Mouse (Mus musculus) layer of hippocampus, adult 8-10 months (tissue): ENCODE data around the gene Slc30a4. TPM values are rescaled to one million over a fixed set of nuclear protein-coding genes. Genes with fewer than 3 reads are reported as not detected.
A peak's percentile ranks its signal among the peaks of the same experiment; 100 is the strongest.

Experiments
- DNase-seq, 2 experiments: peaks; one replicate each; pipeline ENCODE4 v3.0.0; 2022; ENCODE audit warnings: low spot score in 2 of 2
- total RNA-seq, 4 experiments: library from RNA; stranded (reverse); gene quantifications; 2 replicates each; pipeline ENCODE4 v1.2.4; 2022

The Slc30a4 gene
- 10 to 100 TPM; 30.2 to 35.3 (median 33.0) TPM for total RNA-seq

DNA sequence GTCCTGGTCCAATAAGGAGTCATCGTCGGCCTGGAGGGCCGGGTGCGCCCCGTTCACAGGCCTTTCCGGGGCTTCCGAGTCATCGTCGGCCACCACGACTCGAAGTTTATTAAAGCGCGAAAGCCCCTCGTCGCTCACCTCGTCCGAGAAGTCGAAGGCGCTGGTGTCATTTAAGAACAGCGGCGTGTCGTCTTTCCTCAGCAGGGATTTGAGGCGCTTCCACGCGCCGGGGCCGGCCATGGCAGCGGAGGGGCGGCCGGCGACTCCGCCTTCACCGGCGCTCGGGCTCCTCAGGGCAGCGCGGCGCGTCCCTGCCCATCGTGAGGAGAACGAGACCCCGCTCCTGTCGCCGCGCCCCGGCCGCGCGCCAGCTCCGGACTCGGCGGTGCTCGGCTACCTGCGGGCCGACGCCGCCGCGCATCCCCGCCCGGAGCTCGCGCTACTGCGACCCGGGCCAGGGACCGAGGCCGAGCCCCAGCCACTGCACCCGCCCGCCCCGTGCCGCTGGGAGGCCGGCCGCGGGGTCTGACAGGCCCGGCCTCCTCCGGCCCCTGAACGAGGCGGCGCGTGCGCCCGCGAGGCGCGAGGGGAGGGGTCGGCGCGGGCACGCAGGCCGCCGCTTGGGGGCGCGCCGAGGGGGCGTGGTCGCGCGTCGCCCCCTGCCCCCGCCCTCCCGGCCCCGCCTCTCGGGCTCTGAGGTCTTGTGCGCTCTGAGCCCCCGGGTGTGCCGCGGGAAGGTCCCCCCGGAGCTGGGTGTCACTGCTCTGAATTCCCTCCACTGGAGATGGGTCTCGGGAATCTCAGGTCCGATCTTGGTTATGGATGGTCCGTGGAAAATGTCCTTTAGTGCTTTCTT is at the start of gene Slc30a4:
Gene Slc30a4, minus strand, starts transcription at position 483 of the 856 bp plus-strand sequence.
- DNase-seq: peak; percentile 27 to 45

GRCm38 (mm10) chr2:122746461-122746860 is 44.0 kb upstream of the Slc30a4 start:
- DNase-seq: no peak

GRCm38 (mm10) chr2:122739023-122739422 is 36.6 kb upstream of the Slc30a4 start:
- no peak for DNase-seq

GRCm38 (mm10) chr2:122737894-122738830 is 35.7 kb upstream of the Slc30a4 start, which contains the start of gene Bloc1s6:
Gene Bloc1s6 (plus strand): TSS chr2:122738503.
- DNase-seq: peak; percentile 92 to 94

DNA sequence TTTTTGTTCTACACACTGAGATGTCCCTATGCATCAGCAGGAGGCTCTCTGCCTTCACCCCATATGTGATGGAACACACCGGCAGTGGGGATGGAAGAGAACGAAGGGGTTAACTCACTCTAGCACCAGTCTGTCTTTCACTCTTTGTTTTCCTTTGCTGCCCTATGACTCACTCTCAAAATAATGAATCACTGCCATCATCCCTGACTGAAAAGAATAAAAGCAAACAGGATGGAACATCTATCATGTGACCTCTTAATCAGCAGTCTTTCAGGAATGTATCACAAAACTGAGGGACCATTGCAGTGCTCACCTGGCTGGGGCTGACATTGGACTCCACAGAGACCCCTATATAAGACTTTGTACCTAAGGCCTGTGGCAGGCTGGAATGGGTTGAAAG is 29.0 kb upstream of the Slc30a4 start:
- DNase-seq: no peak

DNA sequence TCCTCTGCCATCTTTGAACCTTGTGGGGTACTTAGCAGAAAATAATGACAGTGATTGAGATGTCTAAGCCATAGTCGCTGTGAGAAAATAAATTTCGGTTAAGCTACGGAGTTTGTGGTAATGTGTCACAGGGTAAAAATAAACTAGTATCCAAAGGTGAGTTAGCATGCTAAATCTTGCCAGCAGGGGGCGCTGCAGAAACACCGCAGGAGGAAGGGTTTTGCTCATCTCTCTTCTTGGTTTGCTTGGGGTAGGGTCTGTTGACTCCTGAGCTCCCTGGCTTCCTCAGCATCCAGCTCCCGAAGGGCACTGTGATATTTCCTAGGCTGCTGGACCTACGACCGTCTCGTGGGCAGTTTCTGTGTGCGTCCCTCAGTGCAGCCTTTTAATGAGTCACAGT is 23.1 kb upstream of the Slc30a4 start:
- DNase-seq: no peak

- DNase-seq: no peak
Measured at GRCm38 (mm10) chr2:122720564-122720963, 18.1 kb upstream of the Slc30a4 start.

GRCm38 (mm10) chr2:122719232-122719631 is 16.8 kb upstream of the Slc30a4 start:
- DNase-seq: no peak

- DNase-seq: no peak
Measured at GRCm38 (mm10) chr2:122716301-122716842, 13.9 kb upstream of the Slc30a4 start.

GRCm38 (mm10) chr2:122715148-122715692 is 12.8 kb upstream of the Slc30a4 start:
- DNase-seq: no peak

DNA sequence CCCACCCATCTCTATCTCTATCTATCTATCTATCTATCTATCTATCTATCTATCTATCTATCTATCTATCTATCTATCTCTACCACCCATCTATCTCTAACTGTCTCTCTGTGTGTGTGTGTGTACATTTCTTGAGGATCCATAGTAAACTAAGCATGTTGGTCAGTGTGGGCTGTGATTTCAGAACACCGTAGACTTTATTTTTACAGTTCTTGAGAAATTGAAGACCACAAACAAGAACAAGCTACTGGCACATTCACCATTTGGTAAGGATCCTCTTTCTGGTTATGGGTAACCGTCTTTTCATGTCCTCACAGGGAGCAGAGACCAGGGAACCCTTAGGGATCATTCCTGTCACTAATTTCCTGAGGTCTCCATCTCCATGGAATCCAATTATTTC is 10.4 kb upstream of the Slc30a4 start:
- DNase-seq: no peak

DNA sequence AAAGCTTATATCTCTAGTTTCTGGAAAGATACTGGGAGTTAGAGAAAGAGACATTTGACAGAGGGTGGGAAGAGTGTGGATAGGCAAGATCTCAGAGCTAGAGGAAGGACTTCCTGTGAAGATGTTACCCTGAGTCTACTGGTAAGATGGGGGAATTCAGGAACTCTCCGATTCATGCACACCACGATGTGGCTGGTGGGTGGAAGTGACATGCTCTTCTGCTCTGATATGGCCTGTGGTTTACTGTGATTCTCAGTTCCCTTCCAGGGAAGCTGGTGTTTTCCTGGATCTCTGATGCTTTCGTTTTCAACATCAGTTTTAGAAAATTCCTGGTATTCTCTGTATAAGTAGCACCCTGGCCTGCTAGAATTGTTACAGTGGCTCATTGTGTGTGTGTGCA is 9.4 kb upstream of the Slc30a4 start:
- no peak for DNase-seq

- DNase-seq: no peak
Measured at GRCm38 (mm10) chr2:122709156-122709555, 6.7 kb upstream of the Slc30a4 start.

- DNase-seq: no peak
Measured at GRCm38 (mm10) chr2:122708080-122708479, 5.6 kb upstream of the Slc30a4 start.

- DNase-seq: no peak
Measured at GRCm38 (mm10) chr2:122704572-122704971, 2.1 kb upstream of the Slc30a4 start.

DNA sequence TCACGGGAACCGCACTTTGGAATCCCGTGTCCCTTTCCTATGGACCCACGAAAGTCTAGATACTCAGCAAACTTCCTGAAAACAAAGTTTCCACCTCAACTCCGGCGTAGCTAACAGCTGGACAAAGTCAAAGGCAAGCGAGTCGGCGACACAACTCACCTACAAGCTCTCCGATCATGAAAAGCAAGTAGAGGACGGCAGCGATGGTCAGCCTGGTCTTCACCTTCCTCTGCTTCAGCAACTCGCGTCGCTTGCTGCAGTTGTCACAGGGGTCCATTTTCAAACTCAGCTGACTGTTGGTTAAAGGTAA is 637 bp downstream of the Slc30a4 start:
- no peak for DNase-seq

- DNase-seq: no peak
Measured at GRCm38 (mm10) chr2:122701012-122701411, 1.5 kb downstream of the Slc30a4 start.

DNA sequence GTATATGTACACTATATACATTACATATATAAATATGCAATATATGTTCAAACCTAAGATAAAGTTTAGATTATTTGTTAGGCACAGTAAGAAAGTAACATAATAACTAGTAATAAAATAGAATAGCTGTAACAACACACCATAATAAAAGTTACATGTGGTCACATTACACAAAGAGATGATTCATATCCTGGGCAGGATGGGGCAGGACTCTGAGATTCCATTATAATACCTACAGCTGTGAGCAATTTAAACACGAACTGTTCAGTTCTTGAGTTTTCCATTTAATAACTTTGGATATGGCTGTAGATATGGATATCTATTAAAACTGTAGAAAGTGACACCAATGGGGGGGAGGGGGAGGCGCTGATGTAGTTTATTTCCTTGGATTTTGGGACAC is 4.9 kb downstream of the Slc30a4 start:
- DNase-seq: no peak

DNA sequence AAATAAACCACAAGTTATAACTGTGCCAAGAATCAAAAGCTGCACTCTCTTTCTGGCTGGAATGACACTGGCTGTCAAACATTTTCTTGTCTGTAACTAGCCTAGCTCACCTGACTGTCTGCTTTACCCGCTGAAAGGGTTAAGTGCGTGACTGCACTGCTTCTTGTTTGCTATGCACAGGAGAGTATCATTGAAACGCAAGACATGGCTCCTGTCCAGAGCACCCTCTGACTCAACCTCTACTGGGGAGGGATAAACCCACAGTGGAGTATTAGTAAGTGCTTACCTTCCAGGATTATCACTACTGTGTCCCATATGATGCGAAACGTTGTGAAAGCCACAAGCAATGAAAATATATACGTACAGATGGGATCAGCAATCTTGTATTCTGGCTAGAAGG is 15.8 kb downstream of the Slc30a4 start:
- DNase-seq: no peak

GRCm38 (mm10) chr2:122683641-122684040 is 18.8 kb downstream of the Slc30a4 start:
- DNase-seq: no peak

DNA sequence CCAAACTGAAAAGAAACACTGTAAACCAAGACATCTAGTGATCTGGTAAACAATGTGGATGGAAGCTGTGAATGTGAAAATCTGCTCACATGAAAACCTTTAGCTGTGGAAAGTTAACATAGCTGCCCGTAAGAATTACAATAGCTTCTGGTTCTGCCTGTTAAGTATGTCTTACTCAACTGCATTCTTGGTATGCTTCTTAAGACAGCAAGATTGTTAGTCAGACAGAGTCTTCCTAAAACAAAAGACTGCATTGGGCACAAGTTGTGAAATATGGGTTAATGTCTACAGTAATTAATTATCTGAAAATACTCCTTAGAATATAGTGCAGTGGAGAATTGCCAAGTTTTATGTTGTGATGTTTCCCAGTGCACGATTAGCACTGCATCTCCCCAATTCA is 19.9 kb downstream of the Slc30a4 start:
- DNase-seq: no peak
